Mouse (Mus musculus): ENCODE data around the gene Ube2v1. TPM values are rescaled to one million over a fixed set of nuclear protein-coding genes. Genes with fewer than 3 reads are reported as not detected.
A peak's percentile ranks its signal among the peaks of the same experiment; 100 is the strongest.

Ube2v1 gene
- polyA plus RNA-seq, 1 experiment from 2014 or later: 299 TPM

- Histone ChIP-seq H3K4me3 (replicated peaks; ENCODE audit: low read depth, low read length) (peak overlapping the region; percentile 91), H3K9ac (replicated peaks; ENCODE audit: low read length) (peak overlapping the region; percentile 88), H3K4me2 (ENCODE audit: low read length) (peak overlapping the region; percentile 86), H3K36me3 (ENCODE audit: control insufficient read depth, insufficient read depth, low read length) (peaks cover 13% of the 10 kb centered on the region), H3K4me1 (ENCODE audit: control insufficient read depth, insufficient read depth, low read length) (peaks cover 32% of the 10 kb centered on the region), H3K27ac (replicated peaks; ENCODE audit: low read depth, low read length) (peak overlapping the region; percentile 91), H3K9me3 (ENCODE audit: control insufficient read depth, low read length) (no peaks in the 10 kb centered on the region), H3K27me3 (ENCODE audit: control insufficient read depth, insufficient read depth, low read length) (no peaks in the 10 kb centered on the region)
- no peak for DNase-seq
- under 1% methylated on average over 31 of the region's 31 CpGs for WGBS
- ATAC-seq (ENCODE audit: low FRiP score, low TSS enrichment): peak; percentile 9; the same call in 1 of the 2 replicates
Observed at GRCm38 (mm10) chr2:167631181-167631590, 709 bp downstream of the Ube2v1 start.

GRCm38 (mm10) chr2:167630421-167630820 is 1.5 kb downstream of the Ube2v1 start:
- Histone ChIP-seq H3K27ac (replicated peaks; ENCODE audit: low read depth, low read length) (no peak overlapping the region), H3K4me2 (ENCODE audit: low read length) (peak overlapping the region; percentile 86), H3K4me3 (replicated peaks; ENCODE audit: low read depth, low read length) (peak overlapping the region; percentile 91), H3K9ac (replicated peaks; ENCODE audit: low read length) (peak overlapping the region; percentile 88), H3K4me1 (ENCODE audit: control insufficient read depth, insufficient read depth, low read length) (peaks cover 32% of the 10 kb centered on the region), H3K27me3 (ENCODE audit: control insufficient read depth, insufficient read depth, low read length) (no peaks in the 10 kb centered on the region), H3K36me3 (ENCODE audit: control insufficient read depth, insufficient read depth, low read length) (peaks cover 13% of the 10 kb centered on the region), H3K9me3 (ENCODE audit: control insufficient read depth, low read length) (no peaks in the 10 kb centered on the region)
- ATAC-seq (ENCODE audit: low FRiP score, low TSS enrichment) (no peak), DNase-seq (no peak)
- 79% methylated on average over 5 of the region's 5 CpGs for WGBS

- peaks cover 13% of the 10 kb centered on the region for H3K36me3 ChIP-seq (ENCODE audit: control insufficient read depth, insufficient read depth, low read length)
- WGBS: 75% methylated on average over 11 of the region's 11 CpGs
- DNase-seq: no peak
- no peaks in the 10 kb centered on the region for H3K9me3 ChIP-seq (ENCODE audit: control insufficient read depth, low read length)
- 0 out of 2 replicates have a peak overlapping the region, but pooled peaks have one; percentile 20 for H3K27ac ChIP-seq (replicated peaks; ENCODE audit: low read depth, low read length)
- ATAC-seq (ENCODE audit: low FRiP score, low TSS enrichment): no peak
- H3K4me3 ChIP-seq (replicated peaks; ENCODE audit: low read depth, low read length): 0 out of 2 replicates have a peak overlapping the region, but pooled peaks have one; percentile 91
- no peaks in the 10 kb centered on the region for H3K27me3 ChIP-seq (ENCODE audit: control insufficient read depth, insufficient read depth, low read length)
- peak overlapping the region; percentile 86 for H3K4me2 ChIP-seq (ENCODE audit: low read length)
- H3K9ac ChIP-seq (replicated peaks; ENCODE audit: low read length): peak overlapping the region; percentile 88; the same call in 1 of the 2 replicates
- H3K4me1 ChIP-seq (ENCODE audit: control insufficient read depth, insufficient read depth, low read length): peaks cover 32% of the 10 kb centered on the region
Observed at GRCm38 (mm10) chr2:167629665-167630209, 2.2 kb downstream of the Ube2v1 start.

- no peak overlapping the region for H3K9ac ChIP-seq (replicated peaks; ENCODE audit: low read length)
- H3K27ac ChIP-seq (replicated peaks; ENCODE audit: low read depth, low read length): no peak overlapping the region
- WGBS: 64% methylated on average over 4 of the region's 4 CpGs
- DNase-seq (peak; percentile 28), ATAC-seq (ENCODE audit: low FRiP score, low TSS enrichment) (no peak)
- no peak overlapping the region for H3K4me3 ChIP-seq (replicated peaks; ENCODE audit: low read depth, low read length)
- H3K4me2 ChIP-seq (ENCODE audit: low read length): no peak overlapping the region
- H3K4me1 ChIP-seq (ENCODE audit: control insufficient read depth, insufficient read depth, low read length): peaks cover 28% of the 10 kb centered on the region
- H3K27me3 ChIP-seq (ENCODE audit: control insufficient read depth, insufficient read depth, low read length): no peaks in the 10 kb centered on the region
- H3K36me3 ChIP-seq (ENCODE audit: control insufficient read depth, insufficient read depth, low read length): peaks cover 13% of the 10 kb centered on the region
- H3K9me3 ChIP-seq (ENCODE audit: control insufficient read depth, low read length): no peaks in the 10 kb centered on the region
Observed at GRCm38 (mm10) chr2:167628872-167629271, 3.0 kb downstream of the Ube2v1 start.

GRCm38 (mm10) chr2:167627019-167627418 is 4.9 kb downstream of the Ube2v1 start:
- Histone ChIP-seq H3K4me3 (replicated peaks; ENCODE audit: low read depth, low read length) (no peak overlapping the region), H3K27ac (replicated peaks; ENCODE audit: low read depth, low read length) (no peak overlapping the region), H3K9ac (replicated peaks; ENCODE audit: low read length) (no peak overlapping the region), H3K4me2 (ENCODE audit: low read length) (no peak overlapping the region), H3K36me3 (ENCODE audit: control insufficient read depth, insufficient read depth, low read length) (peaks cover 13% of the 10 kb centered on the region), H3K27me3 (ENCODE audit: control insufficient read depth, insufficient read depth, low read length) (no peaks in the 10 kb centered on the region), H3K9me3 (ENCODE audit: control insufficient read depth, low read length) (no peaks in the 10 kb centered on the region), H3K4me1 (ENCODE audit: control insufficient read depth, insufficient read depth, low read length) (peaks cover 22% of the 10 kb centered on the region)
- DNase-seq (no peak), ATAC-seq (ENCODE audit: low FRiP score, low TSS enrichment) (no peak)
- WGBS: 80% methylated on average over 7 of the region's 7 CpGs

- Histone ChIP-seq H3K4me3 (replicated peaks; ENCODE audit: low read depth, low read length) (no peak overlapping the region), H3K9me3 (ENCODE audit: control insufficient read depth, low read length) (no peaks in the 10 kb centered on the region), H3K27ac (replicated peaks; ENCODE audit: low read depth, low read length) (no peak overlapping the region), H3K4me2 (ENCODE audit: low read length) (no peak overlapping the region), H3K4me1 (ENCODE audit: control insufficient read depth, insufficient read depth, low read length) (peaks cover 18% of the 10 kb centered on the region), H3K27me3 (ENCODE audit: control insufficient read depth, insufficient read depth, low read length) (no peaks in the 10 kb centered on the region), H3K9ac (replicated peaks; ENCODE audit: low read length) (no peak overlapping the region), H3K36me3 (ENCODE audit: control insufficient read depth, insufficient read depth, low read length) (peaks cover 13% of the 10 kb centered on the region)
- no peak for DNase-seq
- ATAC-seq (ENCODE audit: low FRiP score, low TSS enrichment): no peak
- 52% methylated on average over 2 of the region's 2 CpGs for WGBS
Observed at GRCm38 (mm10) chr2:167625670-167626069, 6.2 kb downstream of the Ube2v1 start.

GRCm38 (mm10) chr2:167624368-167625075 is 7.4 kb downstream of the Ube2v1 start:
- Histone ChIP-seq H3K4me3 (replicated peaks; ENCODE audit: low read depth, low read length) (no peak overlapping the region), H3K27me3 (ENCODE audit: control insufficient read depth, insufficient read depth, low read length) (no peaks in the 10 kb centered on the region), H3K4me2 (ENCODE audit: low read length) (no peak overlapping the region), H3K9ac (replicated peaks; ENCODE audit: low read length) (no peak overlapping the region), H3K27ac (replicated peaks; ENCODE audit: low read depth, low read length) (no peak overlapping the region), H3K9me3 (ENCODE audit: control insufficient read depth, low read length) (no peaks in the 10 kb centered on the region), H3K36me3 (ENCODE audit: control insufficient read depth, insufficient read depth, low read length) (peaks cover 13% of the 10 kb centered on the region), H3K4me1 (ENCODE audit: control insufficient read depth, insufficient read depth, low read length) (peaks cover 7% of the 10 kb centered on the region)
- 91% methylated on average over 6 of the region's 6 CpGs for WGBS
- ATAC-seq (ENCODE audit: low FRiP score, low TSS enrichment) (no peak), DNase-seq (no peak)

GRCm38 (mm10) chr2:167622965-167623364 is 8.9 kb downstream of the Ube2v1 start:
- ATAC-seq (ENCODE audit: low FRiP score, low TSS enrichment): no peak
- no peak overlapping the region for H3K9ac ChIP-seq (replicated peaks; ENCODE audit: low read length)
- H3K27me3 ChIP-seq (ENCODE audit: control insufficient read depth, insufficient read depth, low read length): no peaks in the 10 kb centered on the region
- no peak overlapping the region for H3K4me2 ChIP-seq (ENCODE audit: low read length)
- no peak overlapping the region for H3K4me3 ChIP-seq (replicated peaks; ENCODE audit: low read depth, low read length)
- 0 out of 2 replicates have a peak, but pooled peaks cover under 1% of the 10 kb centered on the region for H3K4me1 ChIP-seq (ENCODE audit: control insufficient read depth, insufficient read depth, low read length)
- H3K36me3 ChIP-seq (ENCODE audit: control insufficient read depth, insufficient read depth, low read length): peaks cover 5% of the 10 kb centered on the region; the same call in 1 of the 2 replicates
- H3K27ac ChIP-seq (replicated peaks; ENCODE audit: low read depth, low read length): no peak overlapping the region
- no peak for DNase-seq
- H3K9me3 ChIP-seq (ENCODE audit: control insufficient read depth, low read length): no peaks in the 10 kb centered on the region
- WGBS: 84% methylated on average over 5 of the region's 5 CpGs

GRCm38 (mm10) chr2:167622352-167622751 is 9.5 kb downstream of the Ube2v1 start:
- Histone ChIP-seq H3K27me3 (ENCODE audit: control insufficient read depth, insufficient read depth, low read length) (no peaks in the 10 kb centered on the region), H3K27ac (replicated peaks; ENCODE audit: low read depth, low read length) (no peak overlapping the region), H3K4me1 (ENCODE audit: control insufficient read depth, insufficient read depth, low read length) (0 out of 2 replicates have a peak, but pooled peaks cover 2% of the 10 kb centered on the region), H3K36me3 (ENCODE audit: control insufficient read depth, insufficient read depth, low read length) (0 out of 2 replicates have a peak, but pooled peaks cover 6% of the 10 kb centered on the region), H3K9ac (replicated peaks; ENCODE audit: low read length) (no peak overlapping the region), H3K4me2 (ENCODE audit: low read length) (no peak overlapping the region), H3K9me3 (ENCODE audit: control insufficient read depth, low read length) (no peaks in the 10 kb centered on the region), H3K4me3 (replicated peaks; ENCODE audit: low read depth, low read length) (no peak overlapping the region)
- WGBS: 91% methylated on average over 13 of the region's 13 CpGs
- no peak for ATAC-seq (ENCODE audit: low FRiP score, low TSS enrichment)
- no peak for DNase-seq
